Mouse (Mus musculus): ENCODE results near the gene Carnmt1. TPM values are rescaled to one million over a fixed set of nuclear protein-coding genes. Genes with fewer than 3 reads are reported as not detected.
A peak's percentile ranks its signal among the peaks of the same experiment; 100 is the strongest.

Gene Carnmt1
- polyA plus RNA-seq, 1 experiment from 2014 or later, result 33.3 TPM

- DNase-seq (ENCODE audit: low spot score), result no peak
- H3K4me3 ChIP-seq, result no peak overlapping the region
- WGBS, result 79% methylated on average over 7 of the region's 7 CpGs
- H3K27ac ChIP-seq, result no peak overlapping the region
- peaks cover 9% of the 10 kb centered on the region; the same call in 1 of the 2 replicates for H3K27me3 ChIP-seq (ENCODE audit: insufficient read depth, poor library complexity, severe bottlenecking)
- no peaks in the 10 kb centered on the region for H3K9me3 ChIP-seq
- no peaks in the 10 kb centered on the region for H3K36me3 ChIP-seq
- no peaks in the 10 kb centered on the region for H3K4me1 ChIP-seq
Observed at GRCm38 (mm10) chr19:18739146-18739545, 68.6 kb downstream of the Carnmt1 start.

GRCm38 (mm10) chr19:18743946-18744345 lies 73.4 kb downstream of the Carnmt1 start:
- Histone ChIP-seq H3K4me3 (no peak overlapping the region), H3K27me3 (ENCODE audit: insufficient read depth, poor library complexity, severe bottlenecking) (0 out of 2 replicates have a peak, but pooled peaks cover 8% of the 10 kb centered on the region), H3K4me1 (no peaks in the 10 kb centered on the region), H3K9me3 (no peaks in the 10 kb centered on the region), H3K36me3 (no peaks in the 10 kb centered on the region), H3K27ac (no peak overlapping the region)
- DNase-seq (ENCODE audit: low spot score), result no peak
- 79% methylated on average over 5 of the region's 5 CpGs for WGBS

- no peak overlapping the region for H3K27ac ChIP-seq
- H3K4me1 ChIP-seq, result no peaks in the 10 kb centered on the region
- no peak overlapping the region for H3K4me3 ChIP-seq
- H3K36me3 ChIP-seq, result no peaks in the 10 kb centered on the region
- H3K9me3 ChIP-seq, result no peaks in the 10 kb centered on the region
- 87% methylated on average over 5 of the region's 5 CpGs for WGBS
- peaks cover 25% of the 10 kb centered on the region for H3K27me3 ChIP-seq (ENCODE audit: insufficient read depth, poor library complexity, severe bottlenecking)
- DNase-seq (ENCODE audit: low spot score), result no peak
Observed at GRCm38 (mm10) chr19:18746576-18747340, 76.2 kb downstream of the Carnmt1 start.

GRCm38 (mm10) chr19:18747379-18747778 lies 76.8 kb downstream of the Carnmt1 start:
- H3K4me3 ChIP-seq, result no peak overlapping the region
- H3K9me3 ChIP-seq, result no peaks in the 10 kb centered on the region
- 85% methylated on average over 4 of the region's 4 CpGs for WGBS
- H3K27ac ChIP-seq, result no peak overlapping the region
- H3K4me1 ChIP-seq, result no peaks in the 10 kb centered on the region
- no peaks in the 10 kb centered on the region for H3K36me3 ChIP-seq
- DNase-seq (ENCODE audit: low spot score), result no peak
- peaks cover 25% of the 10 kb centered on the region for H3K27me3 ChIP-seq (ENCODE audit: insufficient read depth, poor library complexity, severe bottlenecking)

GRCm38 (mm10) chr19:18749598-18750339 lies 79.2 kb downstream of the Carnmt1 start, which contains the start of gene Trpm6:
Gene Trpm6 (plus strand): TSS chr19:18749983.
- no peaks in the 10 kb centered on the region for H3K4me1 ChIP-seq
- no peaks in the 10 kb centered on the region for H3K9me3 ChIP-seq
- no peak within 1 kb of the TSS for H3K27ac ChIP-seq
- DNase-seq (ENCODE audit: low spot score), result no peak
- no peaks in the 10 kb centered on the region for H3K36me3 ChIP-seq
- 4% methylated on average over 41 of the region's 41 CpGs for WGBS
- H3K27me3 ChIP-seq (ENCODE audit: insufficient read depth, poor library complexity, severe bottlenecking), result peaks cover 25% of the 10 kb centered on the region
- peak within 1 kb of the TSS; percentile 60 for H3K4me3 ChIP-seq

Other genes starting within 250 kb of the Carnmt1 start
- 58.0 and 62.4 TPM in 2 replicates for gene Ostf1, start 38.9 kb upstream of the Carnmt1 start, polyA plus RNA-seq (2016; fragmentation: Nextera tagmentation; extraction: Ambion mirVana)
- gene Nmrk1, start 38.8 kb upstream of the Carnmt1 start, polyA plus RNA-seq (2016; fragmentation: Nextera tagmentation; extraction: Ambion mirVana), result 6.0 and 6.7 TPM in 2 replicates
- 21.0 and 27.2 TPM in 2 replicates for gene D030056L22Rik, start 42.4 kb downstream of the Carnmt1 start, polyA plus RNA-seq (2016; fragmentation: Nextera tagmentation; extraction: Ambion mirVana)
- gene Trpm6, start 79.2 kb downstream of the Carnmt1 start, polyA plus RNA-seq (2016; fragmentation: Nextera tagmentation; extraction: Ambion mirVana), result 0.11 and 0.23 TPM in 2 replicates

Measured in heart, embryonic 10.5 days (tissue).